Mouse (Mus musculus) testis, adult 2 months (tissue): ENCODE measurements around the gene Sorl1.

Experiments used
- CTCF ChIP-seq: fragments of 200-500 bp; IDR thresholded peaks from 2 replicates; pipeline ENCODE4 v1.5.1; 2012; ENCODE audit warnings: low read depth, mild to moderate bottlenecking, inconsistent platforms, low read length, moderate library complexity; ENCODE audit not compliant: control insufficient read depth, insufficient read depth, insufficient replicate concordance
- POLR2A ChIP-seq: fragments of 200-500 bp; IDR thresholded peaks from 2 replicates; pipeline ENCODE4 v1.6.1; 2012; ENCODE audit warnings: low read depth, mild to moderate bottlenecking, inconsistent platforms, low read length, moderate library complexity; ENCODE audit not compliant: control insufficient read depth

- TF ChIP-seq CTCF (no peak), POLR2A (no peak)
Observed at GRCm38 (mm10) chr9:42130793-42131760, 7.0 kb upstream of the Sorl1 start.
